Mouse (Mus musculus): ENCODE measurements around the gene Tcp10c. TPM values are rescaled to one million over a fixed set of nuclear protein-coding genes. Genes with fewer than 3 reads are reported as not detected.
"Not testable (repeated sequence)": the region's sequence is repeated elsewhere in the genome, so short reads cannot be mapped to it uniquely, and the experiment has no call there.

The Tcp10c gene
- polyA plus RNA-seq (2014; fragmentation: Nextera tagmentation; extraction: Ambion mirVana), result not detected in 2 replicates

DNA sequence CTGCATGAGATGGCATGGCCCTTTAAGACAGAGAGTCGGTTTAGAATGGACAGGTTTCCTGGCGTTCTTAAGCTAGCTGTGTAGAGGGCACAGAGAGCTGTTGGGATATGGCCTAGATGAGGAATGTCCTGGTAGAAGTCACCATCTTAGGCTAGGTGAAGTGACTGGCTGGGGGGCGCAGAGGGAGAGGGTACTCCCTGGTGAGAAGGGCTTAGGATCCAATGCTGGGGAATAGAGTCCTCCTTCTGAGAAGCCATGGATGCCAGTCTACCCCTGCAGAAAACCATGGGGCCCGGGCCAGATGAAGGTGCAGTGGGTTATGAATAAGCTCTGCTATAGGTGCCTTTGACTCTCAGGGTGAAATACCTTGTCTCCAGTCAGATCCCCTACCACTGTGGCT is at the start of gene Tcp10c:
Gene Tcp10c, plus strand, starts transcription at position 52 of the 400 bp plus-strand sequence.
- WGBS, result 75% methylated on average over 4 of the region's 4 CpGs
- not testable (repeated sequence) for H3K9ac ChIP-seq (ENCODE audit: low read length); H3K4me1 ChIP-seq (ENCODE audit: control insufficient read depth in 2 of 2, insufficient read depth in 2 of 2, low read length in 2 of 2); H3K36me3 ChIP-seq (ENCODE audit: control insufficient read depth, insufficient read depth, low read length); ATAC-seq (ENCODE audit: insufficient number of reproducible peaks, insufficient read depth, low FRiP score, low read depth); H3K27me3 ChIP-seq (ENCODE audit: control insufficient read depth, insufficient read depth, low read length); H3K27ac ChIP-seq (replicated peaks in 1 of 2; ENCODE audit: control insufficient read depth in 1 of 2, insufficient read depth in 1 of 2, low read depth in 2 of 2, low read length in 2 of 2); H3K4me3 ChIP-seq (ENCODE audit: control insufficient read depth in 1 of 2, insufficient read depth in 1 of 2, low read depth in 1 of 2, low read length in 2 of 2); H3K4me2 ChIP-seq (ENCODE audit: low read length)
- H3K9me3 ChIP-seq (ENCODE audit: control insufficient read depth, low read length), result peaks cover 15% of the 10 kb centered on the region; the same call in 1 of the 2 replicates

GRCm38 (mm10) chr17:13307852-13308251 is 46.5 kb upstream of the Tcp10c start:
- not testable (repeated sequence) for H3K4me2 ChIP-seq (ENCODE audit: low read length); H3K4me3 ChIP-seq (ENCODE audit: control insufficient read depth in 1 of 2, insufficient read depth in 1 of 2, low read depth in 1 of 2, low read length in 2 of 2); H3K9ac ChIP-seq (ENCODE audit: low read length); H3K27me3 ChIP-seq (ENCODE audit: control insufficient read depth, insufficient read depth, low read length); ATAC-seq (ENCODE audit: insufficient number of reproducible peaks, insufficient read depth, low FRiP score, low read depth); H3K36me3 ChIP-seq (ENCODE audit: control insufficient read depth, insufficient read depth, low read length); H3K4me1 ChIP-seq (ENCODE audit: control insufficient read depth in 2 of 2, insufficient read depth in 2 of 2, low read length in 2 of 2); H3K27ac ChIP-seq (replicated peaks in 1 of 2; ENCODE audit: control insufficient read depth in 1 of 2, insufficient read depth in 1 of 2, low read depth in 2 of 2, low read length in 2 of 2)
- H3K9me3 ChIP-seq (ENCODE audit: control insufficient read depth, low read length), result peaks cover 33% of the 10 kb centered on the region
- 79% methylated on average over 5 of the region's 6 CpGs for WGBS

DNA sequence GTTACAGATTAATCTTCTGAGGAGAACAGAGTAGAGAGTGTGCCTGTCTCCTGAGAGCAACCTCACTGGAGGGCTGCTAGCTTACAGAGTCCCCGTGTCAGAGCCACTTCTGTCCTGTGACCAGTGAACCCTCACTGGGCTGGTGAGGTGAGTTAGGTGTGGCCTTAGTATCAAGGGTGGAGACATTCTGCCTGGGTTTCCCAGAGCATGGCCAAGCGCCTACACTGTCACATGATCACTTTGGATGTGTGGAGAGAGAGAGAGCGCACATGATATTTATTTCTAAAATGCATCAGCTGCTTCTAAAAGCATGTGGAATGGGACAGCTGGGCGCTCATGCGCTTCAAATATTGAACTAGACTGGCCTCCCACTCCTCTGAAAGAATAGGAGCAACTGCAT is 46.0 kb upstream of the Tcp10c start:
- H3K9me3 ChIP-seq (ENCODE audit: control insufficient read depth, low read length), result peaks cover 33% of the 10 kb centered on the region
- not testable (repeated sequence) for H3K9ac ChIP-seq (ENCODE audit: low read length); H3K27ac ChIP-seq (replicated peaks in 1 of 2; ENCODE audit: control insufficient read depth in 1 of 2, insufficient read depth in 1 of 2, low read depth in 2 of 2, low read length in 2 of 2); H3K27me3 ChIP-seq (ENCODE audit: control insufficient read depth, insufficient read depth, low read length); H3K36me3 ChIP-seq (ENCODE audit: control insufficient read depth, insufficient read depth, low read length); H3K4me2 ChIP-seq (ENCODE audit: low read length); H3K4me1 ChIP-seq (ENCODE audit: control insufficient read depth in 2 of 2, insufficient read depth in 2 of 2, low read length in 2 of 2); H3K4me3 ChIP-seq (ENCODE audit: control insufficient read depth in 1 of 2, insufficient read depth in 1 of 2, low read depth in 1 of 2, low read length in 2 of 2)
- 77% methylated on average over 5 of the region's 5 CpGs for WGBS
- 0 out of 2 replicates have a peak, but pooled peaks have one; percentile 25 for ATAC-seq (ENCODE audit: insufficient number of reproducible peaks, insufficient read depth, low FRiP score, low read depth)

DNA sequence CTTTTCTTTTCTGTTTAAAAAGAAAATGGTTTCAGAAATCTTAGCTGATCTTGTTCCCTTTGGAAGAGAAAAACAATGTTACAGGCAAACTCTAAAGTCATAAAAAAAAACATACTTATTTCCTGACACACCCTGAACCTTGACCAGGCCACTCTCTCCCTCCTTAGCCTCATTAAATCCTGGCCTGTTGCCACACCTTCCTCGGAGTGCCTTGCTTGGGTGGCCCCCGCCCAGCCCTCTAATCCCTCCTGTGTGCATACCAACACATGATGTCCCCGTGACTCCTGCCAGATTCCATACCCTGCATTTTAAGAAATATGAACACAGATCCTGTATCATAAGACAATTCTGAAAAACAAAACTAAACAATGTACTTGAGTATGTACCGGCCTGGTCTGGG is 45.6 kb upstream of the Tcp10c start:
- H3K4me2 ChIP-seq (ENCODE audit: low read length); H3K4me1 ChIP-seq (ENCODE audit: control insufficient read depth in 2 of 2, insufficient read depth in 2 of 2, low read length in 2 of 2); H3K4me3 ChIP-seq (ENCODE audit: control insufficient read depth in 1 of 2, insufficient read depth in 1 of 2, low read depth in 1 of 2, low read length in 2 of 2); H3K9ac ChIP-seq (ENCODE audit: low read length); H3K36me3 ChIP-seq (ENCODE audit: control insufficient read depth, insufficient read depth, low read length); ATAC-seq (ENCODE audit: insufficient number of reproducible peaks, insufficient read depth, low FRiP score, low read depth); H3K27me3 ChIP-seq (ENCODE audit: control insufficient read depth, insufficient read depth, low read length); H3K27ac ChIP-seq (replicated peaks in 1 of 2; ENCODE audit: control insufficient read depth in 1 of 2, insufficient read depth in 1 of 2, low read depth in 2 of 2, low read length in 2 of 2): not testable (repeated sequence)
- 76% methylated on average over 4 of the region's 4 CpGs for WGBS
- H3K9me3 ChIP-seq (ENCODE audit: control insufficient read depth, low read length), result peaks cover 33% of the 10 kb centered on the region

- H3K9ac ChIP-seq (ENCODE audit: low read length); H3K4me3 ChIP-seq (ENCODE audit: control insufficient read depth in 1 of 2, insufficient read depth in 1 of 2, low read depth in 1 of 2, low read length in 2 of 2); H3K4me2 ChIP-seq (ENCODE audit: low read length); H3K27ac ChIP-seq (replicated peaks in 1 of 2; ENCODE audit: control insufficient read depth in 1 of 2, insufficient read depth in 1 of 2, low read depth in 2 of 2, low read length in 2 of 2); H3K4me1 ChIP-seq (ENCODE audit: control insufficient read depth in 2 of 2, insufficient read depth in 2 of 2, low read length in 2 of 2); H3K27me3 ChIP-seq (ENCODE audit: control insufficient read depth, insufficient read depth, low read length); H3K36me3 ChIP-seq (ENCODE audit: control insufficient read depth, insufficient read depth, low read length): not testable (repeated sequence)
- WGBS, result 81% methylated on average over 10 of the region's 10 CpGs
- peak; percentile 28; the same call in 1 of the 2 replicates for ATAC-seq (ENCODE audit: insufficient number of reproducible peaks, insufficient read depth, low FRiP score, low read depth)
- H3K9me3 ChIP-seq (ENCODE audit: control insufficient read depth, low read length), result peaks cover 33% of the 10 kb centered on the region
Measured at GRCm38 (mm10) chr17:13309182-13309631, 45.2 kb upstream of the Tcp10c start.

GRCm38 (mm10) chr17:13329967-13330366 is 24.4 kb upstream of the Tcp10c start:
- not testable (repeated sequence) for H3K4me3 ChIP-seq (ENCODE audit: control insufficient read depth in 1 of 2, insufficient read depth in 1 of 2, low read depth in 1 of 2, low read length in 2 of 2); H3K9ac ChIP-seq (ENCODE audit: low read length); H3K4me1 ChIP-seq (ENCODE audit: control insufficient read depth in 2 of 2, insufficient read depth in 2 of 2, low read length in 2 of 2); H3K27me3 ChIP-seq (ENCODE audit: control insufficient read depth, insufficient read depth, low read length); H3K36me3 ChIP-seq (ENCODE audit: control insufficient read depth, insufficient read depth, low read length); H3K27ac ChIP-seq (replicated peaks in 1 of 2; ENCODE audit: control insufficient read depth in 1 of 2, insufficient read depth in 1 of 2, low read depth in 2 of 2, low read length in 2 of 2); H3K4me2 ChIP-seq (ENCODE audit: low read length)
- peak; percentile 23; the same call in 1 of the 2 replicates for ATAC-seq (ENCODE audit: insufficient number of reproducible peaks, insufficient read depth, low FRiP score, low read depth)
- 72% methylated on average over 4 of the region's 4 CpGs for WGBS
- peaks cover 32% of the 10 kb centered on the region for H3K9me3 ChIP-seq (ENCODE audit: control insufficient read depth, low read length)

DNA sequence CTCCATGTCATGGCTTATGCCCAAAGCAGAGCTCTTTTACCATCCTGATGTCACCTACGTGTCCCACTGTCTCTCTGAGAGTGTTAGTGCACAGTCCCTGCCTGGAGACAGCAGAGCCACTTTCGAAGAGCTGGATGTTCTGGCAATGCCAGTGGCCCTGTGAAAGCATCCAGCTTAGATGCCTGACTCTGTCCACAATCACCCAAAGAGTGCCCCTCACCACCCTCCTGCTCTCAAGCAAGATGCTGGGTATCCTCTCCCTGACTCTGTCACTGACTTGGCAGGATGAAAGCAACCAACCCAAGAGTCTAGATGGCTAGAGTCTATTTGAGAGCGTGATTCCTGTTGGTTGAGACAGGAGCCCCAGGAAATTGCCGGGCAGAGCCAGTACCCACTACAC is 23.2 kb upstream of the Tcp10c start:
- peaks cover 32% of the 10 kb centered on the region for H3K9me3 ChIP-seq (ENCODE audit: control insufficient read depth, low read length)
- WGBS, result 69% methylated on average over 2 of the region's 4 CpGs
- not testable (repeated sequence) for H3K36me3 ChIP-seq (ENCODE audit: control insufficient read depth, insufficient read depth, low read length); H3K4me3 ChIP-seq (ENCODE audit: control insufficient read depth in 1 of 2, insufficient read depth in 1 of 2, low read depth in 1 of 2, low read length in 2 of 2); H3K9ac ChIP-seq (ENCODE audit: low read length); H3K27ac ChIP-seq (replicated peaks in 1 of 2; ENCODE audit: control insufficient read depth in 1 of 2, insufficient read depth in 1 of 2, low read depth in 2 of 2, low read length in 2 of 2); H3K27me3 ChIP-seq (ENCODE audit: control insufficient read depth, insufficient read depth, low read length); ATAC-seq (ENCODE audit: insufficient number of reproducible peaks, insufficient read depth, low FRiP score, low read depth); H3K4me1 ChIP-seq (ENCODE audit: control insufficient read depth in 2 of 2, insufficient read depth in 2 of 2, low read length in 2 of 2); H3K4me2 ChIP-seq (ENCODE audit: low read length)

DNA sequence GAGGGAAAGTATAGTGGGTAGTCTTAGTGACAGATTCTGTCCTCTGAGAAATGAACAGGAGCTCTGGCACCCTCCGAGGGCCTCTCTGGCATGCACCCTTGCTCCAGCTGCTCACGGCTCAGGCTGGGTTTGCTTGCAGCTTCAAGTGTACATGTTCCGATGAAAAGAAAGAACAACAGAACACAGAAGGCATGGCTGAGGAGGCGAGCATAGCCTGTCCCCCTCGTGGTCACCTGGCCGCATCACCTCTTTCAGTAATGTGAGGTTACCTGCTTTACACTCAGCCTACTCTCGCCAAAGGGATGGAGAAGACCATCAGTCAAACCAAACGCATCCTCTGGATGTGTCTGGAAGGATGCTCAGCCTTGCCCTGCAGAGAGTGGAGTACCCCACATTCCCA is 21.9 kb upstream of the Tcp10c start:
- H3K36me3 ChIP-seq (ENCODE audit: control insufficient read depth, insufficient read depth, low read length); H3K4me1 ChIP-seq (ENCODE audit: control insufficient read depth in 2 of 2, insufficient read depth in 2 of 2, low read length in 2 of 2); H3K9ac ChIP-seq (ENCODE audit: low read length); H3K4me3 ChIP-seq (ENCODE audit: control insufficient read depth in 1 of 2, insufficient read depth in 1 of 2, low read depth in 1 of 2, low read length in 2 of 2); ATAC-seq (ENCODE audit: insufficient number of reproducible peaks, insufficient read depth, low FRiP score, low read depth); H3K27me3 ChIP-seq (ENCODE audit: control insufficient read depth, insufficient read depth, low read length); H3K4me2 ChIP-seq (ENCODE audit: low read length); H3K27ac ChIP-seq (replicated peaks in 1 of 2; ENCODE audit: control insufficient read depth in 1 of 2, insufficient read depth in 1 of 2, low read depth in 2 of 2, low read length in 2 of 2): not testable (repeated sequence)
- 80% methylated on average over 8 of the region's 8 CpGs for WGBS
- peaks cover 34% of the 10 kb centered on the region for H3K9me3 ChIP-seq (ENCODE audit: control insufficient read depth, low read length)
